Mouse (Mus musculus) myocyte (in vitro differentiated cells): ENCODE data around the gene Mrpl53. TPM values are rescaled to one million over a fixed set of nuclear protein-coding genes. Genes with fewer than 3 reads are reported as not detected.

Experiments used
- H3K27me3 ChIP-seq: one replicate; pipeline ENCODE4 v1.6.1; 2011; ENCODE audit not compliant: control insufficient read depth, insufficient read depth, insufficient read length
- H3K36me3 ChIP-seq: one replicate; pipeline ENCODE4 v1.6.1; 2011; ENCODE audit not compliant: control insufficient read depth, insufficient read depth
- H3K4me2 ChIP-seq: one replicate; pipeline ENCODE4 v1.6.1; 2011; ENCODE audit warnings: low read depth, control low read depth
- H3K4me3 ChIP-seq: one replicate; pipeline ENCODE4 v1.5.1; 2011; ENCODE audit warnings: mild to moderate bottlenecking, control low read depth, moderate library complexity
- H3K79me2 ChIP-seq: one replicate; pipeline ENCODE4 v1.6.1; 2011; ENCODE audit not compliant: control insufficient read depth, insufficient read depth
- H3ac ChIP-seq: one replicate; pipeline ENCODE4 v1.6.1; 2011; ENCODE audit not compliant: control insufficient read depth, insufficient read length
- CEBPB ChIP-seq: IDR thresholded peaks from 2 replicates; pipeline ENCODE4 v1.6.1; 2011; ENCODE audit warnings: mild to moderate bottlenecking, moderate library complexity; ENCODE audit not compliant: poor library complexity, insufficient read depth, severe bottlenecking
- E2F4 ChIP-seq: IDR thresholded peaks from one replicate; pipeline ENCODE4 v1.6.1; 2011; ENCODE audit warnings: mild to moderate bottlenecking, control low read depth, moderate library complexity; ENCODE audit not compliant: insufficient read depth
- MAX ChIP-seq: IDR thresholded peaks from one replicate; pipeline ENCODE4 v1.6.1; 2011; ENCODE audit warnings: low read depth, mild to moderate bottlenecking, control low read depth
- MYOD1 ChIP-seq, 3 experiments: IDR thresholded peaks; one replicate each; pipeline ENCODE4 v1.6.1; 2011; ENCODE audit warnings: control low read depth in 2 of 3, low read depth in 2 of 3, mild to moderate bottlenecking in 2 of 3, moderate library complexity in 1 of 3; ENCODE audit not compliant: insufficient read length in 2 of 3, control insufficient read depth in 1 of 3
- MYOG ChIP-seq, 3 experiments: IDR thresholded peaks; one replicate each; pipeline ENCODE4 v1.6.1; 2011; ENCODE audit warnings: control low read depth in 2 of 3, low read depth in 2 of 3, mild to moderate bottlenecking in 2 of 3; ENCODE audit not compliant: insufficient read length in 2 of 3, control insufficient read depth in 1 of 3, insufficient read depth in 1 of 3
- POLR2A ChIP-seq: IDR thresholded peaks from one replicate; pipeline ENCODE4 v1.6.1; 2011; ENCODE audit warnings: low read depth, mild to moderate bottlenecking, control low read depth, moderate library complexity; ENCODE audit not compliant: insufficient read length
- POLR2AphosphoS2 ChIP-seq: IDR thresholded peaks from one replicate; pipeline ENCODE4 v1.6.1; 2011; ENCODE audit warnings: low read depth, control low read depth; ENCODE audit not compliant: insufficient read length
- REST ChIP-seq: IDR thresholded peaks from one replicate; pipeline ENCODE4 v1.6.1; 2011; ENCODE audit warnings: mild to moderate bottlenecking, control low read depth, moderate library complexity; ENCODE audit not compliant: insufficient read depth, insufficient read length
- SRF ChIP-seq: IDR thresholded peaks from one replicate; pipeline ENCODE4 v1.6.1; 2011; ENCODE audit warnings: low read depth; ENCODE audit not compliant: control insufficient read depth, insufficient read length
- TCF12 ChIP-seq: IDR thresholded peaks from one replicate; pipeline ENCODE4 v1.6.1; 2011; ENCODE audit warnings: mild to moderate bottlenecking, control low read depth; ENCODE audit not compliant: poor library complexity, insufficient read depth, severe bottlenecking
- TCF3 ChIP-seq: IDR thresholded peaks from one replicate; pipeline ENCODE4 v1.6.1; 2011; ENCODE audit warnings: low read depth, control low read depth; ENCODE audit not compliant: insufficient read length
- USF1 ChIP-seq: IDR thresholded peaks from one replicate; pipeline ENCODE4 v1.6.1; 2011; ENCODE audit warnings: low read depth, mild to moderate bottlenecking, control low read depth, moderate library complexity
- polyA plus RNA-seq: library from polyadenylated mRNA; unstranded; fragments of >200 nt; fragmentation: generic; extraction: Trizol; gene quantifications from one replicate; pipeline ENCODE4 v1.2.1, GENCODE M21; 2012; ENCODE audit warnings: missing spikeins

Gene Mrpl53
- polyA plus RNA-seq, 1 experiment: 177 TPM

- no peak for TF ChIP-seq POLR2AphosphoS2
- TF ChIP-seq REST: no peak
- no peak for TF ChIP-seq SRF
- TF ChIP-seq CEBPB: no peak
- no peak for TF ChIP-seq POLR2A
- no peak for TF ChIP-seq E2F4
- no peak for TF ChIP-seq USF1
- TF ChIP-seq MYOG (IDR thresholded peaks at IDR 0.05; ENCODE audit: control insufficient read depth in 1 of 3, insufficient read depth in 1 of 3, insufficient read length in 2 of 3, low read depth in 2 of 3): no peak
- no peak for TF ChIP-seq TCF12
- no peak overlapping the region for H3K4me2 ChIP-seq
- H3K4me3 ChIP-seq: no peak overlapping the region
- no peaks in the 10 kb centered on the region for H3K36me3 ChIP-seq
- H3K79me2 ChIP-seq: no peaks in the 10 kb centered on the region
- H3K27me3 ChIP-seq: peaks cover 33% of the 10 kb centered on the region
- H3ac ChIP-seq: no peak overlapping the region
Measured at GRCm38 (mm10) chr6:83092416-83093127, 16.3 kb upstream of the Mrpl53 start.

- H3K27me3 ChIP-seq: peaks cover 8% of the 10 kb centered on the region
- no peak overlapping the region for H3K4me3 ChIP-seq
- TF ChIP-seq CEBPB (no peak), MAX (no peak), MYOG (IDR thresholded peaks at IDR 0.05; ENCODE audit: control insufficient read depth in 1 of 3, insufficient read depth in 1 of 3, insufficient read length in 2 of 3, low read depth in 2 of 3) (no peak), E2F4 (no peak), TCF12 (no peak), REST (no peak), USF1 (no peak), MYOD1 (IDR thresholded peaks at IDR 0.05; ENCODE audit: control insufficient read depth in 1 of 3, insufficient read length in 2 of 3, low read depth in 2 of 3) (no peak), POLR2AphosphoS2 (no peak), POLR2A (no peak), SRF (no peak), TCF3 (no peak)
- no peak overlapping the region for H3ac ChIP-seq
- no peaks in the 10 kb centered on the region for H3K36me3 ChIP-seq
- H3K79me2 ChIP-seq: no peaks in the 10 kb centered on the region
- no peak overlapping the region for H3K4me2 ChIP-seq
Measured at GRCm38 (mm10) chr6:83095968-83096367, 12.9 kb upstream of the Mrpl53 start.

- no peak overlapping the region for H3K4me3 ChIP-seq
- no peaks in the 10 kb centered on the region for H3K27me3 ChIP-seq
- H3ac ChIP-seq: no peak overlapping the region
- no peaks in the 10 kb centered on the region for H3K36me3 ChIP-seq
- no peaks in the 10 kb centered on the region for H3K79me2 ChIP-seq
- TF ChIP-seq CEBPB (no peak), E2F4 (no peak), TCF3 (no peak)
- no peak overlapping the region for H3K4me2 ChIP-seq
Measured at GRCm38 (mm10) chr6:83098411-83098810, 10.4 kb upstream of the Mrpl53 start.

GRCm38 (mm10) chr6:83101316-83101687 is 7.5 kb upstream of the Mrpl53 start, which contains the start of the genes Ccdc142 and Gm42688:
Gene Ccdc142, plus strand, starts transcription at chr6:83101601.
Gene Gm42688, plus strand, starts transcription at chr6:83101617.
- no peaks in the 10 kb centered on the region for H3K27me3 ChIP-seq
- H3K4me3 ChIP-seq: peak within 1 kb of the TSS; percentile 49
- TF ChIP-seq MYOD1 (IDR thresholded peaks at IDR 0.05; ENCODE audit: control insufficient read depth in 1 of 3, insufficient read length in 2 of 3, low read depth in 2 of 3): no peak
- peak in 1 of 3 experiments; percentile 3 for TF ChIP-seq MYOG (IDR thresholded peaks at IDR 0.05; ENCODE audit: control insufficient read depth in 1 of 3, insufficient read depth in 1 of 3, insufficient read length in 2 of 3, low read depth in 2 of 3)
- TF ChIP-seq POLR2AphosphoS2: peak; percentile 66
- TF ChIP-seq E2F4: no peak
- peak; percentile 69 for TF ChIP-seq POLR2A
- no peak for TF ChIP-seq REST
- no peak for TF ChIP-seq MAX
- TF ChIP-seq TCF12: no peak
- TF ChIP-seq USF1: peak; percentile 38
- H3K4me2 ChIP-seq: peak within 1 kb of the TSS; percentile 99
- H3K36me3 ChIP-seq: no peaks in the 10 kb centered on the region
- H3ac ChIP-seq: peak within 1 kb of the TSS; percentile 38
- H3K79me2 ChIP-seq: no peaks in the 10 kb centered on the region
